Mouse (Mus musculus) stomach, embryonic 16.5 days (tissue): Measurements from ENCODE around the gene Ybx3. TPM values are rescaled to one million over a fixed set of nuclear protein-coding genes. Genes with fewer than 3 reads are reported as not detected.
A peak's percentile ranks its signal among the peaks of the same experiment; 100 is the strongest.

Experiments
- ATAC-seq: fragments of 200-750 bp; cut with Nextera tagmentation; 2 replicates; pipeline ENCODE4 v1.8.0; 2017; ENCODE audit warnings: moderate number of reproducible peaks, moderate TSS enrichment; ENCODE audit not compliant: insufficient read depth, low FRiP score
- H3K27ac ChIP-seq: fragments of 300-500 bp; sonication (generic); 2 replicates; pipeline ENCODE4 v1.5.1; 2014; ENCODE audit warnings: low read length
- H3K27me3 ChIP-seq: fragments of 300-500 bp; sonication (generic); 2 replicates; pipeline ENCODE4 v1.6.1; 2014; ENCODE audit warnings: low read length, control low read depth, mixed read lengths; ENCODE audit not compliant: control insufficient read depth, insufficient read depth
- H3K36me3 ChIP-seq: fragments of 300-500 bp; sonication (generic); 2 replicates; pipeline ENCODE4 v1.6.1; 2014; ENCODE audit warnings: low read length; ENCODE audit not compliant: control insufficient read depth, insufficient read depth
- H3K4me1 ChIP-seq: fragments of 300-500 bp; sonication (generic); 2 replicates; pipeline ENCODE4 v1.6.1; 2014; ENCODE audit warnings: low read length, control low read depth, mixed read lengths; ENCODE audit not compliant: control insufficient read depth, insufficient read depth
- H3K4me2 ChIP-seq: fragments of 300-500 bp; sonication (generic); 2 replicates; pipeline ENCODE4 v1.6.1; 2014; ENCODE audit warnings: low read depth, low read length, mixed read lengths
- H3K4me3 ChIP-seq: fragments of 300-500 bp; sonication (generic); replicated peaks from 2 replicates; pipeline ENCODE4 v1.5.1; 2014; ENCODE audit warnings: mild to moderate bottlenecking, low read length
- H3K9ac ChIP-seq: fragments of 300-500 bp; sonication (generic); 2 replicates; pipeline ENCODE4 v1.6.1; 2014; ENCODE audit warnings: low read length
- H3K9me3 ChIP-seq: fragments of 300-500 bp; sonication (generic); replicated peaks from 2 replicates; pipeline ENCODE4 v1.6.1; 2016; ENCODE audit warnings: low read length, control low read depth; ENCODE audit not compliant: control insufficient read depth
- WGBS: fragments of 180-500 bp; shearing (Covaris S2); extraction: QIAGEN DNeasy Blood & Tissue Kit; methylation state at CpG from one replicate; pipeline ENCODE4 v1.1.7; 2014; 5-methylcytosine and 5-hydroxymethylcytosine counted together
- polyA plus RNA-seq: library from polyadenylated mRNA; unstranded; fragments of >200 nt; fragmentation: Nextera tagmentation; extraction: Ambion mirVana; gene quantifications from 2 replicates; pipeline ENCODE4 v1.2.1, GENCODE M21; 2015

Ybx3 gene
- polyA plus RNA-seq, 1 experiment from 2014 or later, result 39.8 TPM

GRCm38 (mm10) chr6:131406957-131407356 lies 18.7 kb upstream of the Ybx3 start:
- Histone ChIP-seq H3K27ac (no peak overlapping the region), H3K9me3 (no peaks in the 10 kb centered on the region), H3K4me3 (no peak overlapping the region), H3K36me3 (no peaks in the 10 kb centered on the region), H3K4me1 (no peaks in the 10 kb centered on the region), H3K27me3 (no peaks in the 10 kb centered on the region), H3K4me2 (no peak overlapping the region), H3K9ac (no peak overlapping the region)
- no peak for ATAC-seq

- 6% methylated on average over 2 of the region's 2 CpGs for WGBS
- Histone ChIP-seq H3K27me3 (no peaks in the 10 kb centered on the region), H3K9me3 (no peaks in the 10 kb centered on the region), H3K4me1 (no peaks in the 10 kb centered on the region), H3K9ac (no peak overlapping the region), H3K36me3 (no peaks in the 10 kb centered on the region), H3K4me2 (no peak overlapping the region), H3K27ac (no peak overlapping the region), H3K4me3 (no peak overlapping the region)
- no peak for ATAC-seq
Observed at GRCm38 (mm10) chr6:131405896-131406295, 17.6 kb upstream of the Ybx3 start.

DNA sequence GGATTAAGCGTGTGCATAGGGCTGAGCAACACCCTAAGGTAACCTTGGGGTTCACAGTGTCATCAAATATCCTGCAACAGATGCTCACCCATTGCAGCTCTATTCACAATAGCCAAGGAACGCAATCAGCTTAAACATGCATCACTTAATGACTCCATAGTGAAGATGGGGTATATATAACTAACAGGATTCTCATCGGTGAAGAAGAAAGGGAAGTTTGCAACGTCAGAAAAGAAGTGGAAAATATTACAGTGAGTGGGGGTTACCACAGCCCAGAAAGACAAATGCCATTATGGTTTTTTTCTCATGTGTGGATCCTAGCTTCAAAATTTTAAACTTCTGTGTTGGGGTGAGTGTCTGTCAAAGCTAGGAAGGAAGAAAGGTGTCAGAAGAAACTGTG lies 16.9 kb upstream of the Ybx3 start:
- Histone ChIP-seq H3K4me1 (no peaks in the 10 kb centered on the region), H3K36me3 (no peaks in the 10 kb centered on the region), H3K4me3 (no peak overlapping the region), H3K9me3 (no peaks in the 10 kb centered on the region), H3K27ac (no peak overlapping the region), H3K9ac (no peak overlapping the region), H3K4me2 (no peak overlapping the region), H3K27me3 (no peaks in the 10 kb centered on the region)
- 84% methylated on average over 4 of the region's 4 CpGs for WGBS
- no peak for ATAC-seq

GRCm38 (mm10) chr6:131404260-131404659 lies 16.0 kb upstream of the Ybx3 start:
- no peaks in the 10 kb centered on the region for H3K9me3 ChIP-seq
- no peak overlapping the region for H3K9ac ChIP-seq
- no peak overlapping the region for H3K27ac ChIP-seq
- no peaks in the 10 kb centered on the region for H3K36me3 ChIP-seq
- H3K27me3 ChIP-seq, result no peaks in the 10 kb centered on the region
- no peak overlapping the region for H3K4me3 ChIP-seq
- no peak overlapping the region for H3K4me2 ChIP-seq
- no peak for ATAC-seq
- 71% methylated on average over 3 of the region's 3 CpGs for WGBS
- no peaks in the 10 kb centered on the region for H3K4me1 ChIP-seq

DNA sequence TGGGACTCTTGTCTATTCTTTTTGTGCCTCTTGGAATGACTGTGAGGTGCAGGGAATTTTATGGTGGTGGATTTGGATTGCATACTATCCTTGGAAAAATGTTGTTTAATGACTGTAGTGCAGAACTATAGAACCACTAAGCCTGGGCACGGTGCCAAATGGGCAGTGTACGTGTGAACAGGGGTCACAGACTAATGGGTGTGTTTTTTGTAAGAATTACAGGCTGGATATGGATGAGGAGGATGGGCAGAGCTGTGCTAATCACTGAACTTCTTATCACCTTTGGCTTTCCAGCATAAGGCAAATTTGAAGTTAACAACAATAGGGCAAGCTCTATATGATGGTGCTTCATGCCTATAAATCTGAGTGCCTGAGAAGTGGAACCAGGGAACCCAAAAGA lies 14.8 kb upstream of the Ybx3 start:
- Histone ChIP-seq H3K36me3 (no peaks in the 10 kb centered on the region), H3K4me2 (no peak overlapping the region), H3K4me3 (no peak overlapping the region), H3K9ac (no peak overlapping the region), H3K9me3 (no peaks in the 10 kb centered on the region), H3K27ac (no peak overlapping the region), H3K4me1 (no peaks in the 10 kb centered on the region), H3K27me3 (no peaks in the 10 kb centered on the region)
- 43% methylated on average over 2 of the region's 2 CpGs for WGBS
- no peak for ATAC-seq

GRCm38 (mm10) chr6:131402606-131403005 lies 14.3 kb upstream of the Ybx3 start:
- Histone ChIP-seq H3K27me3 (no peaks in the 10 kb centered on the region), H3K9ac (no peak overlapping the region), H3K9me3 (no peaks in the 10 kb centered on the region), H3K36me3 (no peaks in the 10 kb centered on the region), H3K4me3 (no peak overlapping the region), H3K4me1 (no peaks in the 10 kb centered on the region), H3K4me2 (no peak overlapping the region), H3K27ac (no peak overlapping the region)
- ATAC-seq, result no peak

GRCm38 (mm10) chr6:131401259-131401658 lies 13.0 kb upstream of the Ybx3 start:
- ATAC-seq, result no peak
- no peak overlapping the region for H3K9ac ChIP-seq
- H3K27me3 ChIP-seq, result no peaks in the 10 kb centered on the region
- H3K4me2 ChIP-seq, result no peak overlapping the region
- no peak overlapping the region for H3K27ac ChIP-seq
- no peaks in the 10 kb centered on the region for H3K36me3 ChIP-seq
- WGBS, result 79% methylated on average over 2 of the region's 2 CpGs
- no peak overlapping the region for H3K4me3 ChIP-seq
- H3K9me3 ChIP-seq, result no peaks in the 10 kb centered on the region
- no peaks in the 10 kb centered on the region for H3K4me1 ChIP-seq

GRCm38 (mm10) chr6:131396650-131397049 lies 8.4 kb upstream of the Ybx3 start:
- Histone ChIP-seq H3K9ac (no peak overlapping the region), H3K4me1 (no peaks in the 10 kb centered on the region), H3K27ac (no peak overlapping the region), H3K4me2 (no peak overlapping the region), H3K9me3 (no peaks in the 10 kb centered on the region), H3K36me3 (no peaks in the 10 kb centered on the region), H3K27me3 (no peaks in the 10 kb centered on the region), H3K4me3 (no peak overlapping the region)
- WGBS, result 33% methylated on average over 1 of the region's 1 CpGs
- ATAC-seq, result peak; percentile 75

DNA sequence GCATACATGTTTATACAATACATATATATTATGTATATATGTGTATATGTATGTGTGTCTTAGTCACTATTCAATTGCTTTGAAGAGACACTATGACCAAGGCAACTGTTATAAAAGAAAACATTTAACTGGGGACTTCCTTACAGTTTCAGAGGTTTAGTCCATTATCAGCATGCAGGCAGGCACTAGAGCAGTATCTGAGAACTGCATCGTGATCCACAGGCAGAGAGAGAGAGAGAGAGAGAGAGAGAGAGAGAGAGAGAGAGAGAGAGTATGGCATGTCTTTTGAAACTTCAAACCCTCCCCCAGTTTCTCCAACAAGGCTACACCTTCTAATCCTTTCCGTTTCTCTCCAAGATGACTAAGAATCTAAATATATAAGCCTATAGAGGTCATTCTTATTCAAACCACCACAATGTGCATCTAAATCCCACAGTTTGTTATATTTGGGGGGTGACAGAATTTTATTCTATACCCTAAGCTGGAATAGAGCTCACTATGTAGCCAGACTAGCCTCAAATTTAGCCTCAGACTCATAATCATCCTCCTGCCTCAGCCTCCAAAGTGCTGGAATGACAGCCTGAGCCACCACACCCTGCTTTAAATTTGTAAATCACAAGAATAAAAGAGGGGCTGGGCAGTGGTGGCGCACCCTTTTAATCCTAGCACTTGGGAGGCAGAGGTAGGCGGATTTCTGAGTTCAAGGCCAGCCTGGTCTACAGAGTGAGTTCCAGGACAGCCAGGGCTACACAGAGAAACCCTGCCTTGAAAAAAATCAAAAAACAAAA lies 5.8 kb upstream of the Ybx3 start:
- no peaks in the 10 kb centered on the region for H3K36me3 ChIP-seq
- H3K9me3 ChIP-seq, result no peaks in the 10 kb centered on the region
- no peak overlapping the region for H3K4me3 ChIP-seq
- no peak overlapping the region for H3K4me2 ChIP-seq
- WGBS, result 60% methylated on average over 4 of the region's 4 CpGs
- H3K27me3 ChIP-seq, result no peaks in the 10 kb centered on the region
- no peaks in the 10 kb centered on the region for H3K4me1 ChIP-seq
- no peak overlapping the region for H3K9ac ChIP-seq
- H3K27ac ChIP-seq, result no peak overlapping the region
- no peak for ATAC-seq
